Mouse (Mus musculus): Measurements from ENCODE around the gene Hyal1. TPM values are rescaled to one million over a fixed set of nuclear protein-coding genes. Genes with fewer than 3 reads are reported as not detected.
A peak's percentile ranks its signal among the peaks of the same experiment; 100 is the strongest.
"Not testable (repeated sequence)": the region's sequence is repeated elsewhere in the genome, so short reads cannot be mapped to it uniquely, and the experiment has no call there.

Hyal1 gene
- total RNA-seq, 2 experiments from 2014 or later, result 5.1 to 5.4 TPM

DNA sequence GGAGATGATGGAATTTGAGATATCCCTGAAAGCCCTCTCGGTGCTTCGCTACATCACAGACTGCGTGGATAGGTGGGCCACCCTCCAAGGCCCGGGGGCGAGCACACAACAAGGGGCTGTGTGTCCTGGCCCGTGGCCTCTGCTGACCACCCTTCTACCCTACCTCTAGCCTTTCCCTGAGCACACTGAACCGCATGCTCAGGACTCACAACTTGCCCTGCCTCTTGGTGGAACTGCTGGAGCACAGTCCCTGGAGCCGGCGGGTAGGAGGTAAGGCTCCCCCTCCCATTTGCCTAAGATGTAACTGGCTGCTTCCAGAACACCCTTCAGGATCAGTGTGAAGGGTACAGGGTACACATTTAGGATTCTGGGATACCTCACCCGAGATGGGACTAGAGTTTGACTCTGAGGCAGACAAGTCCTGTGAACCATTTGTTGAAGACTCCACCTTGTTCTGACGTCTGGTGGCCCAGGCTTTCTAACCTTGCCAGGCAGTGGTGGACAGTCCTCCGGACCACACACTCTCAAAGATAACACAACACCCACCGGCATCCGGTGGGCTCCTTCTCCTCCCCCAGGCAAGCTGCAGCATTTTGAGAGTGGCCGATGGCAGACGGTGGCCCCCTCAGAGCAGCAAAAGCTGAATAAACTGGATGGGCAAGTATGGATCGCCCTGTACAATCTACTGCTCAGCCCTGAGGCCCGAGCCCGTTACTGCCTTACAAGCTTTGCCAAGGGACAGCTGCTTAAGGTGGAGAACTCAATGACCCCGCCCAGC is 27.2 kb upstream of the Hyal1 start:
- no peak for DNase-seq (ENCODE audit: low spot score in 2 of 2)

DNA sequence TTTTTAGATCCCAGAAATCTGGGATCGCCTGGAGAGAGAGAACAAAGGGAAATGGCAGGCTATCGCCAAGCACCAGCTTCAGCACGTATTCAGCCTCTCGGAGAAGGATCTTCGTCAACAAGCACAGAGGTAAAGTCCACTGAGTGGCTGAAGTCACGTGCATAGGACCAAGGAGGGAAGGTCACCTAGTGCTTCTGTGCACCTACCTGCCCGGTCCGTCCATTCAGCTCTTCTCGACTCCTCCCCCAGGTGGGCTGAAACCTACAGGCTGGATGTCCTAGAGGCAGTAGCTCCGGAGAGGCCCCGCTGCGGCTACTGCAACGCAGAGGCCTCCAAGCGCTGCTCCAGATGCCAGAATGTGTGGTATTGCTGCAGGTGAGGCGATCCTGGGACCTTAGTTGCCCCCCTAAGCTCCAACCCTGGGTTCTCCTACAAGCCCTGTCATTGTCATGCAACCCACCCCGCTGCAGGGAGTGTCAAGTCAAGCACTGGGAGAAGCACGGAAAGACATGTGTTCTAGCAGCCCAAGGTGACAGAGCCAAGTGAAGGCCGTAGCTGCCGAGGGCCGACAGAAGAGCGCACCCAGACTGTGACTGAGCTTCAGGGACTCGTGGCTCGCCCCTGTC is 26.1 kb upstream of the Hyal1 start:
- DNase-seq (ENCODE audit: low spot score in 2 of 2), result no peak

DNA sequence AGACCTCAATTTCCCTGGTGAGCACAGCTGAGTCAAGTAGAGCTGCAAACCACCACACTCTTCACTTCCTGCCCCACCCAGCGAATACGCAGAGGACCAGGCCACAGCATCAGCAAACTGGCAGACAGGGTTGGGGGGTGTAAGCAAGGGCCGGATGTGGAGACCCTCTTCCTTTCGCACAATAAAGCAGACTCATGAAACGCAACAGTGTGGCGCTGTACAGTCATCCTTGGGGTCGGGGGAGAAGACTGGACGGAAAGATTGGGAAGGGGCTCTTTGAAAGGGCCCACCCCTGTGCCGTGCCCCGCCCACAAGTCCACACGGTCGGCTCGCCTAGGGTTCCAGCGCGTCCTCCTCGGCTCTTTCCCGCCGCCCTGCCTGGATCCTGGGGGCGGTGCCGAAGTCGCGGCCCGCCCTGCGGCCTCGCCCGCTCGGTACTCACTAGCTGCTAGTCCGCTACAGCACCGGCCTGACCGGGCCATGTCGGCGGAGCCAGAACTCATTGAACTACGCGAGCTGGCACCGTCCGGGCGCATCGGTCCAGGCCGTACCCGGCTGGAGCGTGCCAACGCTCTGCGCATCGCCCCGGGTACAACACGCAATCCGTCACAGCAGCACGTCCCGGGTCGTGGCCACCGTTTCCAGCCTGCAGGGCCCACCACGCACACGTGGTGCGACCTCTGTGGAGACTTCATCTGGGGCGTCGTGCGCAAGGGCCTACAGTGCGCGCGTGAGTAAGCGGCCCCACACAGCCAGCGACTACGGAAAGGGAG is 25.4 kb upstream of the Hyal1 start, which contains the start of gene Rassf1:
Gene Rassf1 (plus strand): TSS at position 439 of the 773 bp plus-strand sequence.
- peak in 1 of 2 experiments; percentile 53 for DNase-seq (ENCODE audit: low spot score in 2 of 2)

DNA sequence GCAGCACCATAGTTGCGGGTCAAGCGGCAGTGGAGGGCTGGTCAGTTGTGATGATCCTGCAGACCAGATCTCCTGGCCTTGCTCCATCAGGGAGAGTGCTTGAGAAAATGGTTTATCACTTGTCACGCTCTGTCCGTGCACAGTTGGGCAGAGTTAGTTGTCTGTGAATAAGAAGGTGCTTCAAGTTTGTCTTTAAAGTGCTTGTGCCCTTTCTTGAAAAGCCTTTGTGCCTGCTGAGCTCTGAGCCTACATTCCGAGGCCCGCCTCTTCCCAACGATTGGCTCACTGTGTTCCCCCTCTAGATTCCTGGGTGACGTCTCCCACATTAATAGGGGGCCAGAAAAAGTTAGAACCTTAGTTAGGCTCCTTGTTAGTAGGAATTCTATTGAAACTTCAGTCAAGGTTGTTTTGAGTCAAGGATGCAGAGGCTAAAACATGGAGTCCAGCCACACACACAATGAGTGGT is 24.8 kb upstream of the Hyal1 start:
- no peak for DNase-seq (ENCODE audit: low spot score in 2 of 2)

DNA sequence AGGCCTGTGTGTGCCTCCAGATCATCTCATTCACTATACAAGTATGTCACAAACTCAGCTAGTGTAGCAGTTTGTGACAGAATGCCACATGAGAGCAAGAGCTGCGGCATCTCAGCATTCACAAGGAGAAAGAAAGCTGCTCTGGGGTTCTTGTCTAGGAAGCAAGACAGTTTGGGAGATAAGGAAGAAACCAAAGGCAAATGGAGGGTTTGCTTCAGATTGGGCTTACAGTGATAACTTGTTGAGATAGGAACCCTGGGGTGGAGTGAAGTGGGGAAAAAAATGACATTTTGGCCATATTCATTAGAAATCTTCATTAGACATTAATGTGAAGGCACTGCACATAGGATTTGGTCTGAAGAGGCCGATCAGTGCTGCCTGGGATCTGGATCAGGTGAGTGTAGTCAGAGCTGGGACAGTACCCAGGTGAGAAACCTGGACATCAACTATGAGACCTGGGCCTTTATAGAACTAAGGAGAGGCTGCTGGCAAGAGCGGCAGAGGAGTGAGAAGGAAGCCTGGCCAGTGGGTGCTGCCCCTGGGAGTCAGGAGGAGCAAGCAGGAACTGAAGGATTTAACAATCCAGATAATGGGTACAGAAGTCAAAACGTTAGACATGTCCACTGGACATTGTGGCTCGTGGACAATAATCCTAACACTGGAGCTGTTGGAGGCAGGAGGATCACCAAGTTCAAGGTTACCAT is 23.9 kb upstream of the Hyal1 start:
- DNase-seq (ENCODE audit: low spot score in 2 of 2), result no peak

DNA sequence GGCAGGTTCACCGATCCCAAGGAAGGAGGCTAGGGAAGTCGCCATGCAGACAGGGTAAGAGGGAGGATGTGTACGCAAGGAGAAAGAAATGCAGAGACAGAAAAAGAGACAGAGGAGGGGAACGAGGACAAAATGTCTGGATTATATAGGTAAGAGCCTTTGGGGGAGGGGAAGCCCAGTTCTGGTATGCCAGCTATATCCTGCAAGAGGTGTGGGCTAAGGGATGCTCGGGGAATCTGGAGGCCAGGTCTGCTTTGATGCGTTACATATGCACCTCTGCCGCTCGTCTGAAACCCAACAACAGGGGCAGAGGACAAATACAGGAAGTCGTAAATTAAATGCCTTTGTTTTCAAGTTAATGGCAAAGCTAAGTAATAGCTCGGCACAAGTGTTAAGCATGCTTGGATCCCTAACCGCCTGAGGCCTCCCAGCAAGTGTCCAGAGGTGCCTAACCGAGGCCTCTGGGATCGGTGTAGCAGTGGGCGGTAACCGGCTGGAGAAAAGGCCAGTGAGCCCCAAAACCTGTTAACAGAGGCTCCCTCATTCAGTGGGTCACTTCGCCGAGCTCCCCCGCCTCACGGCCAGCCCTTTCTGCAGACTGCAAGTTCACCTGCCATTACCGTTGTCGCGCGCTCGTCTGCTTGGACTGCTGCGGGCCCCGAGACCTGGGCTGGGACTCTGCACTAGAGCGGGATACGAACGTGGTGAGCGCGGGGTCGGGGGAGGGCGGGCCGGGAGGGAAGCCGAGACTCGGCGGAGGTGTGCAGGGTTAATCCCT is 23.0 kb upstream of the Hyal1 start:
- DNase-seq (ENCODE audit: low spot score in 2 of 2), result no peak

DNA sequence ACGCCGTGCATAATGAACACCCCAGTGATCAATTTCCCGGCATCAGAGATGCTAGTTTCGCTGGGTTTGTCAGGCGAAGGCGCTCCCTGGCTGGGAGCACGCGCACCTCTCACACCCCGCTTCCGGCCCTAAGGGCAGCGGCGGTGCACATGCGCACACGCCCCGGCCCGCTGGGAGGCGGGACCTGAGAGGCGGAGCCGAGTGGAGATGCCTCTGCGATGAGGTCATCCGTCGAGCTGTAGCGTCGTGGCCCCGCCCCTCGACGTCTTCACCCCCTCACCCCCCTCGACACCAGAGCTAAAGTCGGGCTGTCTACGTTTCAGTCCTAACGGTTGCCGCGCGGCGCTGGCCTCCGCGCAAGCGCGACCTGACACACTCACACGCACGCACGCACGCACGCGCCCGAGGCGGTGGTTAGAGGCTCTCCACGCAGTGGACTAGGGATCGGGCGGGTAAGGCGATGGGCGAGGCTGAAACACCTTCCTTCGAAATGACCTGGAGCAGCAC is 22.4 kb upstream of the Hyal1 start:
- peak; percentile 74 to 85 for DNase-seq (ENCODE audit: low spot score in 2 of 2)

DNA sequence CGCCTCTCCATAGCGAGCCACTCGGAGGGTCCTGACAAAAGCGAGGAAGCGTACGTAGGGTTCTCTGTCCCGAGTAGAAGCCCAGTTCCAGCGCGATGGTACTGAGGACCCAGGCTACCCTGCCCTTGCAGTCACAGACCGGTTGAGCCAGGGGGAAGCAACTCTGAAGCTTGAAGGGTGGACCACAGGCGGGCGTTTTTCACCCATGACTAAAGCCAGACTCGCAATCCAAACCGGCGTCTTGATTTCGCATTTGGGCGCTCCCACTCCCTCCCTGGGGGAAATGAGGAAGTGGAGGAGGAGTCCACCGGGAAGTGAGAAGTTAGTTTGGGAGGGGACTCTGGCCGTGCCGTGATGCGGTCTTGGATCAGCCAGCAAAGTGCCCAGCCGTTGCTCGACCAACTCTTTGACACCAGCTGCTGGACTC is 21.7 kb upstream of the Hyal1 start:
- DNase-seq (ENCODE audit: low spot score in 2 of 2), result no peak

DNA sequence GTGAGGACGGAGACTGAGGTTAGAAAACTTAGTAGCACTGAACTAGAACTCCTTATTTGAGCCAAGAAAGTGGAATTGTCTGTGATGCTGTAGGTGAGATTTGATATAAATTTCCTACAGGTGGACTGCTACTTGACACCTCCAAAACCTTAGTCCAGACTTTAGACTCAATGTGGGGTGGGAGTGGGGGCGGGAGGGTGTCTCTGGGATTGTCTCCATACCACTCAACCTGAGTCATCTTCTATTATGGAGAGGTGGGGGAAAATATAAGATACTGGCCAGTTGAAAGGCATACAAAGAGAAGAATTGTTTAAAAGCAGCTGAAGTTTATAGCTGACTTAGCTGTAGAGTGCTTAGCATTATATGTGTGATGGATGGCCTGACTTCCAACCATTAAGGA is 21.0 kb upstream of the Hyal1 start:
- DNase-seq (ENCODE audit: low spot score in 2 of 2), result no peak

DNA sequence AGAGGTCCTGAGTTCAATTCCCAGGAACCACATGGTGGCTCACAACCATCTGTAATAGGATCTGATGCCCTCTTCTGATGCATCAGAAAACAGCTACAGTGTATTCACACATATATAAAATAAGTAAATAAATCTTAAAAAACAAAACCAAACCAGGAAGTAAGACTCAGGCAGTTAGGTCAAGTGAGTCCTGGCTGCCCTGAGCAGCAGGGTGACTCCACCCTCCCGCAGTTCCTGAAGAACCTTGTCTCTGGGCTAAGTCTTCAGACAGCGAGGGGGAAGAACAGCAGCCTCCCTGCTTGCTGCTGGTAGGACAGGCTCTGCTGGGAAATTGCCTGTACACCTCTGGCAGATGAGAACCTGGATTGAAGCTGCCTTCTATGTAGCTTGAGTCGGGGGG is 20.4 kb upstream of the Hyal1 start:
- no peak for DNase-seq (ENCODE audit: low spot score in 2 of 2)

DNA sequence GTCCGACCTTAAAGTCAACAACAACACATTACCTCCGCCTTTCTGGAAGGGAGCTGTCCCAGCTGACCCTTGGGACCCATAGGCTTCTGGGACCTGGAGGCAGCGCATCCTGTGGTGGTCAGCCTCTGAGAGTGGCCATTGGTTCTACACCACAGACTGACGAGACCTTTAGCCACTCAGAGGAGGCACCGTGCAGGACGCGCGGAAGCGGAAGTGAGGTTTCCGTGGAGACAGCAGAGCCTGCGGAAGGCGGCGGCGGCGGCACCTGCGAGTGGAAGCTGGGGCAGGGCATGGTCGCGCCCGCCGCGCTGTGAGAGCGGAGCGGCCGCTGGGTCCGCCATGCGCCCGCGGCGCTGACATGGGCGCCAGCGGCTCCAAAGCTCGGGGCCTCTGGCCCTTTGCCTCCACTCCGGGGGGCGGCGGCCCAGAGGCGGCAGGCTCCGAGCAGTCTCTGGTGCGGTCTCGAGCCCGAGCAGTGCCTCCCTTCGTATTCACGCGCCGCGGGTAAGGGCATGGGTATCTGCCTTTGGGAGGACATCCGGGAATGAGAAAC is 13.6 kb upstream of the Hyal1 start, which contains the start of gene Tusc2:
Gene Tusc2 (plus strand): TSS at position 227 of the 553 bp plus-strand sequence.
- peak; percentile 65 to 86 for DNase-seq (ENCODE audit: low spot score in 2 of 2)

DNA sequence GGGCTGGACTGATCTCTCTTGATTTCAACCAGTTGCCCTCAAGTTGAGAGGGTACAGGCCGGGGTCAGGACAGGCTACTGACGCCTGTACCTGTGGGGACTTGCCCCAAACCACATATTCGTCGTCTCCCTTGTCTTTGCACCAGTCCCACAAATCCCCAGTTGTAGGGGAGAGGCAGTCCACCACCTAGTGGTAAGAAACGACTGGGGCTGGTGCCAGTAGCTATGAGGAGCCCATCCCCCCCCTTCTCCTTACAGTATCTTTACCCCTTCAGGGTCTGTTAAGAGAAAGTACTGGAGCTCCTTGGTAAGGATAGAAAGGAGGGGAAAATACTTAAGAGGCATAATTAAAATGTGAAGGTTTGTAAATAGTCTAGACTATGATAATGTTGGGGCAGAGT is 11.2 kb upstream of the Hyal1 start:
- not testable (repeated sequence) for DNase-seq (ENCODE audit: low spot score in 2 of 2)

DNA sequence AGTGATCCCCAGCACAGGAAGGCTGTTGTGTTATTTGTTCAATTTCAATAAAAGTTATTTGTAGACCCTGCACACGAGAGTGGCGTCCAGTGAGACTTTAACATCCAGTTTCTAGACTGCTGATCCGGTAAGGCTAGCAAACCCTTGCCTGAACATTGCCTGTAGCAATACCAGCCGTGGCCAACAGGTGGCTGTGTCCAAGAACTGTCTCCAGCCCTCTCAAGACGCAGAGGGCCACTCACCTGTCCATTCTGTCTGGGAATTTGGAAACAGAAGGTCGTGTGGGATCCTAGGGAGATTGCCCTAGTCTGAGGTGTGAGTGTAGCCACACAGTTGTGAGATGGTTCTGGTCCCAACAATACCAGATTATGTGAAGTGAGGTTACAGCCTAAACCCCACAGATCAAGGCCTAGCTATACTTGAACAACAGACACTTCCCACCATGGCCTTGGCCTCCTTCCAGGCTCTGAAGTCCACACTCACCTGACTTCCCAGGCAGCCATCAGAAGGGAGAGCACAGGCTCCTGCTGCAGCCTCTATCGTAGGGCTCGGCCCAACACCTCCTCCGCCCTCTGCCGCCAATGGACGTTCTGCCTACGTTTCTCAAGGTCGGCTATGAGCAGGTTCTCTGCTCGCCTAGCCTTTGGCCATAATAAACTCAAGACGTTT is 10.6 kb upstream of the Hyal1 start:
- DNase-seq (ENCODE audit: low spot score in 2 of 2), result peak in 1 of 2 experiments; percentile 67

DNA sequence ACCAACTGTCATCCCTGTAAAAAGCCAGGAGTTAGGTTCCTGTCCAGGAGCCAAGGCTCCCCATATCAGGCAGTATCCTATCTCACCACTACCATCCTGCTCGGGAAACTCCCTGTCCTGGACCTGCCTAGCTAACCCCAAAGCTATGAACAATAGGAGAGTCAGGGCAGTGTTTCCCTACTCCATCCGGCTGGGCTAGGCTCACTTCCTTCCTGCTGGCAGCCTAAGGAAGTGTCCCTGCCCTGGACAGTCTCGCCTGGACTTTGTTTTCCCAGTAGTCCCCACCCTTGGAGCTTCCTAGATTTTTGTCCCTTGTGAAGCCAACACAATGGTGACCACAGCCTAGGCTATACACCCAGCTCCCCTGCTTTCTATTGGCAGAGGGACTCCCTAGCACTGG is 9.9 kb upstream of the Hyal1 start:
- no peak for DNase-seq (ENCODE audit: low spot score in 2 of 2)

DNA sequence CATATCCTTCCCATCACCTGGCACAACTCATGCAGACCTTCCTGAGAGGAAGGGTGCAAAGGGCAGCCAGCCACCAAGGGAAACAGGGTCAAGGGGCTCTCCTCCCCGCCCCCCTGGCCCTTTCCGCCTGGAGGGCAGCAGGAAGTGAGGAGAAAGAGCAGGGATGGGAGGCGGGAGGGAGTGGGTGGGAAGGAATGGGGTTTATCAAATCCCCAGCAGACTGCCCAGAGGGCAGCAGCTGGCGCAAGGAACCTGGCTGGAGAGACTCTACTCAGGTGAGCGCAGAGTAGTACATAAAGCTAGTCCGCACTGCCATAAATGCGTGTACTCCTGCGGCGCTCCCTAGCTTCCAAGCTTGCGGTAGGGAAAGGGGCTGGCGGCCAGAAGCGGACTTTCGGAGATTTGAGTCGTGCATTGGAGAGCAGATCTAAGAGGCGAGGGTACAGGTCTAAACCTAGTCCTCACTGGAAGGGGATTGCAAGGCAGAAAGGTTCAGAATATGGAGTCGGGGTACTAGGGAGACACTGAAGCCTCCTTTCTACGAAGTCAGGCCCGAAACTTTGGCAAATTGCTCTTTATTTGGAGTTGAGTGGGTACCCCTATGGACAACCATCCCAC is 8.9 kb upstream of the Hyal1 start, which contains the start of gene Hyal2:
Gene Hyal2 (plus strand): TSS at position 244 of the 618 bp plus-strand sequence.
- DNase-seq (ENCODE audit: low spot score in 2 of 2), result no peak

DNA sequence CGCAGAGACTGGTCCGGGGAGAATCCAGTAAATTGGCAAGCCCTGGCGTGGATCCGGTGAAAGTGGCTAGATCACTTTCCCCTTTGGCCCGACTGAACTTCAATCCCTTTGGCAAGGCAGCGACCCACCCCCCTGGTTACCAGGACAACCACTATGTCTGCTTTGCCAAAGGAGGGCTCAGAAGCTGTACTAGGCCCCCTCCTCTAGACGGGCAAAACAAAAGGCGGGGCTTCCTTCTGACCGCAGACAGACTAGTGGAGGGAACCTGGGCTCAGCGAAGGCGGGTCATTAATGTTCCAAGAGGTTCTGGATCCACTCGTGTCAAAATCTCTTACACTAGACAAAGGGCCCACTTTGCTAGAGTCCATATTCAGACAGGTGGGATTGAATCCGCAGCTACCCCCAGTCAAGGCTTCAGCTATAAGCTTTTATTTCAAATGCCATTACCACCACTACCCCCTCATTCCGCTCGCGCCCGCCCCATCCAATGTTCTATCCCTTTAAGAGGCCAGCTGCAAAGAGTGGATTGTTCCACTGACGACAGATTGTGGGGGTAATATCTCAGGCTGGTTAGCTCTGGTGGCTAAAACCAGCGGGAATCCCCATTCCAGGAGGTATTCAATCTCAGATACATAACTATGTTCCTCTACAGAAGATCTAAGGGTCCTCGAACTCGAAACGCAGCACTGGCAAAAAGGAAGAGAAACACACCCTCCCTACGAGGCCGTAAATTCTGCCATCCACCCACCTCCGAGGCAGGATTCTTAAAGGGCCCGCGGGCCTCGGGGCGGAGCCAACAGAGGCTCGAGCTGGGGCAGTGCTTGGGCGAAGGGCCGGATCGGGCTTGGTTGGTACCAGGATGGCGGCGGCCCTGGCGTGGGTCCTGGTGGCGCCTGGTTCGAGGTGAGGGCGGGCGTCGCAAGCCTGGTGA is 8.1 kb upstream of the Hyal1 start:
- peak in 1 of 2 experiments; percentile 75 for DNase-seq (ENCODE audit: low spot score in 2 of 2)

DNA sequence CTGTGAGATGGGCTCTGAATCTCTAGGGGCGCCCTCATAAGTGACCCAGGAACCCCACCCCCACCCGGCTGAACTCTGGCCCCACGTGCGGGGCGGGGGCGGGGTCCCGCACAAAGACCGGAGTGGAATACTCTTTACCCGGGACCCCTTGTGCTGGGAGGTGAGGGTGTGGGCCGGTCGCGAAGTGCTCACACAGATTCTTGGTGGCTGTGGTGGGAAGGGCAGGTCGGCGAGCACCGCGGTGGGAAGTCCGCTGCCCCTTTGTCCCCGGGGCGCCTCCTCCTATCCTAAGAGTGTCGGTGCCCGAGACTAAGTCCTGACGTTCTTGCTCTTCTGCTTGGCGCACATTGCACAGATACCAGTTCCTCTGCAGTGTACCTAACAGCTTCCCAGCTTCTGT is 7.5 kb upstream of the Hyal1 start:
- no peak for DNase-seq (ENCODE audit: low spot score in 2 of 2)

DNA sequence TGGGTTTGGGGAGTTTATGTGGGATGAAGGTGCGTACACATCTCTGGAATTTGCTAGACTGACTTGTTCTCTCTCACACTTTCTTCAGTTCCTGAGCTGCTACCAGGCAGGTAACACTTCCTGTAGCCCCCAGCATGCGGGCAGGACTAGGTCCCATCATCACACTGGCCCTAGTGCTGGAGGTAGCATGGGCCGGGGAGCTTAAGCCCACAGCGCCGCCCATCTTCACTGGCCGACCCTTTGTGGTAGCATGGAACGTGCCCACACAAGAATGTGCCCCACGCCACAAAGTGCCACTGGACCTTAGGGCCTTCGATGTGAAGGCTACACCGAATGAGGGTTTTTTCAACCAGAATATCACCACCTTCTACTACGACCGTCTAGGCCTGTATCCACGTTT is 6.7 kb upstream of the Hyal1 start:
- no peak for DNase-seq (ENCODE audit: low spot score in 2 of 2)
